Mouse (Mus musculus) lung, postnatal 0 days (tissue): ENCODE measurements around the gene Grin3a.

Source experiments
- CTCF ChIP-seq: IDR thresholded peaks from 2 replicates; pipeline ENCODE4 v1.5.1; 2016; ENCODE audit warnings: antibody characterized with exemption, mild to moderate bottlenecking
- EP300 ChIP-seq: IDR thresholded peaks from 2 replicates; pipeline ENCODE4 v1.6.1; 2016; ENCODE audit warnings: antibody characterized with exemption, mild to moderate bottlenecking, control low read depth

DNA sequence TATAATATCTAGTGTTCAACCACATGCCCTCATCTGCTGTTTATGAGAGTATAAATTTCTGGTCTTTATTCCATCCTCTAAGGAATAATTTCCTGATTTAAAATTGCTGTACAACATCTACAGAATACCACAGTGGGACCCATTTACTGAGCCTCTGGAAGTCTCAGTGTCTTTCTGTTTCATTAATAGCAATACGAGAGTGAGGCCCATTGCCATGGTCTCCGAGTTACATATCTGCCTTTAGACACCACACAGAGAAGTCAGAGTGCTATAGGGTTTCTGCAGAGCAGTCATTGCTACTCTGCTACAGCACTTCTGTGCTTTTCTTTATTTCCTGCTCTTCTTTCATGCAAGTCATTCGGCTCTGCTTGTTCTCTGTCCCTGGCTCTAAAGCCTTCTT is 116.2 kb downstream of the Grin3a start:
- TF ChIP-seq CTCF (no peak), EP300 (no peak)
